Mouse (Mus musculus): Measurements from ENCODE around the gene Pja2.

Pja2 gene

GRCm38 (mm10) chr17:64331898-64332769 is at the start of gene Pja2:
Pja2 (minus strand) TSS chr17:64331916.
- under 1% methylated on average over 54 of the region's 60 CpGs for WGBS

- 80% methylated on average over 4 of the region's 4 CpGs for WGBS
Observed at GRCm38 (mm10) chr17:64375327-64375726, 43.6 kb upstream of the Pja2 start.

GRCm38 (mm10) chr17:64363694-64364093 is 32.0 kb upstream of the Pja2 start:
- 33% methylated on average over 1 of the region's 1 CpGs for WGBS

- 57% methylated on average over 5 of the region's 5 CpGs for WGBS
Observed at GRCm38 (mm10) chr17:64362570-64362969, 30.9 kb upstream of the Pja2 start.

GRCm38 (mm10) chr17:64361911-64362425 is 30.3 kb upstream of the Pja2 start:
- 79% methylated on average over 3 of the region's 3 CpGs for WGBS

- WGBS, result 98% methylated on average over 7 of the region's 7 CpGs
Observed at GRCm38 (mm10) chr17:64353940-64354339, 22.2 kb upstream of the Pja2 start.

GRCm38 (mm10) chr17:64346135-64346534 is 14.4 kb upstream of the Pja2 start:
- WGBS, result 34% methylated on average over 17 of the region's 17 CpGs

- 84% methylated on average over 7 of the region's 7 CpGs for WGBS
Observed at GRCm38 (mm10) chr17:64344576-64345172, 13.0 kb upstream of the Pja2 start.

GRCm38 (mm10) chr17:64341698-64342097 is 10.0 kb upstream of the Pja2 start:
- 37% methylated on average over 7 of the region's 7 CpGs for WGBS

GRCm38 (mm10) chr17:64339752-64340151 is 8.0 kb upstream of the Pja2 start:
- 57% methylated on average over 5 of the region's 5 CpGs for WGBS

GRCm38 (mm10) chr17:64337220-64337619 is 5.5 kb upstream of the Pja2 start:
- 71% methylated on average over 4 of the region's 4 CpGs for WGBS

GRCm38 (mm10) chr17:64333956-64334355 is 2.2 kb upstream of the Pja2 start:
- WGBS, result 48% methylated on average over 4 of the region's 4 CpGs

GRCm38 (mm10) chr17:64332770-64333096 is 1.0 kb upstream of the Pja2 start:
- WGBS, result 13% methylated on average over 5 of the region's 5 CpGs

- WGBS, result under 1% methylated on average over 61 of the region's 62 CpGs
Observed at GRCm38 (mm10) chr17:64331291-64331897, 322 bp downstream of the Pja2 start.

GRCm38 (mm10) chr17:64330885-64331284 is 831 bp downstream of the Pja2 start:
- WGBS, result 8% methylated on average over 8 of the region's 8 CpGs

GRCm38 (mm10) chr17:64324556-64324955 is 7.2 kb downstream of the Pja2 start:
- 42% methylated on average over 2 of the region's 2 CpGs for WGBS

GRCm38 (mm10) chr17:64314523-64314922 is 17.2 kb downstream of the Pja2 start:
- WGBS, result 86% methylated on average over 1 of the region's 1 CpGs

- WGBS, result 86% methylated on average over 5 of the region's 5 CpGs
Observed at GRCm38 (mm10) chr17:64297628-64298027, 34.1 kb downstream of the Pja2 start.

GRCm38 (mm10) chr17:64292740-64293139 is 39.0 kb downstream of the Pja2 start:
- WGBS, result 76% methylated on average over 8 of the region's 8 CpGs

- WGBS, result 64% methylated on average over 4 of the region's 4 CpGs
Observed at GRCm38 (mm10) chr17:64289684-64290083, 42.0 kb downstream of the Pja2 start.

- WGBS, result 48% methylated on average over 7 of the region's 7 CpGs
Observed at GRCm38 (mm10) chr17:64288000-64288399, 43.7 kb downstream of the Pja2 start.

- WGBS, result 74% methylated on average over 3 of the region's 3 CpGs
Observed at GRCm38 (mm10) chr17:64286836-64287235, 44.9 kb downstream of the Pja2 start.

- WGBS, result 37% methylated on average over 3 of the region's 3 CpGs
Observed at GRCm38 (mm10) chr17:64281368-64281767, 50.3 kb downstream of the Pja2 start.

Measured in cerebral cortex, adult 2 months (tissue).